Mouse (Mus musculus) megakaryocyte, embryonic 14.5 days (primary cell): ENCODE results near the gene Mrpl1.

Experiments used
- FLI1 ChIP-seq: IDR thresholded peaks from 2 replicates; pipeline ENCODE4 v1.6.1; 2012; ENCODE audit warnings: low read length, inconsistent platforms, mixed read lengths
- GATA1 ChIP-seq: IDR thresholded peaks from 3 replicates; pipeline ENCODE4 v1.6.1; 2012; ENCODE audit warnings: mixed read lengths, low read length, inconsistent platforms, borderline replicate concordance

GRCm38 (mm10) chr5:96218648-96219047, 9.4 kb downstream of the Mrpl1 start:
- no peak for TF ChIP-seq GATA1
- TF ChIP-seq FLI1, result no peak
